Mouse (Mus musculus) forebrain, embryonic 12.5 days (tissue): Measurements from ENCODE around the gene Tmem72. TPM values are rescaled to one million over a fixed set of nuclear protein-coding genes. Genes with fewer than 3 reads are reported as not detected.

Experiments used
- ATAC-seq: fragments of 200-750 bp; cut with Nextera tagmentation; 2 replicates; pipeline ENCODE4 v1.8.0; 2017; ENCODE audit warnings: moderate TSS enrichment; ENCODE audit not compliant: low FRiP score
- H3K27ac ChIP-seq: fragments of 300-500 bp; sonication (generic); 2 replicates; pipeline ENCODE4 v1.5.1; 2016; ENCODE audit warnings: mild to moderate bottlenecking
- H3K27me3 ChIP-seq: fragments of 300-500 bp; sonication (generic); 2 replicates; pipeline ENCODE4 v1.6.1; 2016; ENCODE audit warnings: mild to moderate bottlenecking
- H3K36me3 ChIP-seq: fragments of 300-500 bp; sonication (generic); replicated peaks from 2 replicates; pipeline ENCODE4 v1.6.1; 2016; ENCODE audit warnings: mild to moderate bottlenecking
- H3K4me1 ChIP-seq: fragments of 300-500 bp; sonication (generic); 2 replicates; pipeline ENCODE4 v1.6.1; 2016
- H3K4me2 ChIP-seq: fragments of 300-500 bp; sonication (generic); 2 replicates; pipeline ENCODE4 v1.6.1; 2016; ENCODE audit warnings: mild to moderate bottlenecking, moderate library complexity
- H3K4me3 ChIP-seq: fragments of 300-500 bp; sonication (generic); replicated peaks from 2 replicates; pipeline ENCODE4 v1.5.1; 2016; ENCODE audit warnings: mild to moderate bottlenecking
- H3K9ac ChIP-seq: fragments of 300-500 bp; sonication (generic); 2 replicates; pipeline ENCODE4 v1.6.1; 2016; ENCODE audit warnings: mild to moderate bottlenecking
- H3K9me3 ChIP-seq: fragments of 300-500 bp; sonication (generic); 2 replicates; pipeline ENCODE4 v1.6.1; 2016
- WGBS: fragments of 180-500 bp; shearing (Covaris S2); methylation state at CpG from one replicate; pipeline ENCODE4 v1.1.7; 2016; 5-methylcytosine and 5-hydroxymethylcytosine counted together
- polyA plus RNA-seq: library from polyadenylated mRNA; unstranded; fragments of >200 nt; fragmentation: Nextera tagmentation; extraction: Ambion mirVana; gene quantifications from 2 replicates; pipeline ENCODE4 v1.2.1, GENCODE M21; 2016

The Tmem72 gene
- polyA plus RNA-seq, 1 experiment from 2014 or later, result 0.11 TPM

- Histone ChIP-seq H3K27ac (no peak overlapping the region), H3K36me3 (no peaks in the 10 kb centered on the region), H3K9me3 (no peaks in the 10 kb centered on the region), H3K9ac (no peak overlapping the region), H3K4me3 (no peak overlapping the region), H3K27me3 (peaks cover 11% of the 10 kb centered on the region; the same call in 1 of the 2 replicates), H3K4me1 (peaks cover 31% of the 10 kb centered on the region), H3K4me2 (no peak overlapping the region)
- 85% methylated on average over 10 of the region's 10 CpGs for WGBS
- no peak for ATAC-seq
Observed at GRCm38 (mm10) chr6:116676355-116676913, 40.3 kb downstream of the Tmem72 start.

- Histone ChIP-seq H3K36me3 (no peaks in the 10 kb centered on the region), H3K4me2 (peak overlapping the region; percentile 82), H3K27me3 (peaks cover 14% of the 10 kb centered on the region; the same call in 1 of the 2 replicates), H3K4me1 (peaks cover 52% of the 10 kb centered on the region), H3K9me3 (no peaks in the 10 kb centered on the region), H3K27ac (peak overlapping the region; percentile 65; the same call in 1 of the 2 replicates), H3K4me3 (peak overlapping the region; percentile 54), H3K9ac (peak overlapping the region; percentile 59)
- ATAC-seq, result no peak
- 24% methylated on average over 16 of the region's 16 CpGs for WGBS
Observed at GRCm38 (mm10) chr6:116674283-116674886, 42.3 kb downstream of the Tmem72 start.

GRCm38 (mm10) chr6:116673471-116674282, 43.0 kb downstream of the Tmem72 start, which contains the start of gene Rassf4:
TSS of gene Rassf4 (minus strand) at chr6:116673952.
- Histone ChIP-seq H3K4me3 (peak within 1 kb of the TSS; percentile 54), H3K27me3 (peaks cover 14% of the 10 kb centered on the region; the same call in 1 of the 2 replicates), H3K4me1 (peaks cover 58% of the 10 kb centered on the region), H3K36me3 (no peaks in the 10 kb centered on the region), H3K9ac (peak within 1 kb of the TSS; percentile 59), H3K27ac (peak within 1 kb of the TSS; percentile 65; the same call in 1 of the 2 replicates), H3K9me3 (no peaks in the 10 kb centered on the region), H3K4me2 (peak within 1 kb of the TSS; percentile 82)
- under 1% methylated on average over 43 of the region's 44 CpGs for WGBS
- peak; percentile 89 for ATAC-seq

GRCm38 (mm10) chr6:116672349-116672748, 44.4 kb downstream of the Tmem72 start:
- WGBS, result 72% methylated on average over 5 of the region's 5 CpGs
- ATAC-seq, result no peak

GRCm38 (mm10) chr6:116671768-116672167, 44.9 kb downstream of the Tmem72 start:
- Histone ChIP-seq H3K4me3 (0 out of 2 replicates have a peak overlapping the region, but pooled peaks have one; percentile 7), H3K27me3 (peaks cover 18% of the 10 kb centered on the region; the same call in 1 of the 2 replicates), H3K9me3 (no peaks in the 10 kb centered on the region), H3K9ac (no peak overlapping the region), H3K27ac (peak overlapping the region; percentile 86; the same call in 1 of the 2 replicates), H3K4me2 (peak overlapping the region; percentile 82), H3K4me1 (peaks cover 65% of the 10 kb centered on the region), H3K36me3 (no peaks in the 10 kb centered on the region)
- ATAC-seq, result no peak
- 78% methylated on average over 4 of the region's 4 CpGs for WGBS

More at GRCm38 (mm10) chr6:116672349-116672748, 44.4 kb downstream of the Tmem72 start:
- Histone ChIP-seq H3K4me3 (no peak overlapping the region), H3K27ac (no peak overlapping the region), H3K36me3 (no peaks in the 10 kb centered on the region), H3K4me1 (peaks cover 63% of the 10 kb centered on the region), H3K9me3 (no peaks in the 10 kb centered on the region), H3K4me2 (peak overlapping the region; percentile 82), H3K9ac (no peak overlapping the region), H3K27me3 (peaks cover 18% of the 10 kb centered on the region; the same call in 1 of the 2 replicates)

- peak; percentile 47 for ATAC-seq
- no peaks in the 10 kb centered on the region for H3K9me3 ChIP-seq
- 12% methylated on average over 5 of the region's 5 CpGs for WGBS
- peaks cover 18% of the 10 kb centered on the region; the same call in 1 of the 2 replicates for H3K27me3 ChIP-seq
- peak overlapping the region; percentile 82 for H3K4me2 ChIP-seq
- H3K4me1 ChIP-seq, result peaks cover 73% of the 10 kb centered on the region
- peak overlapping the region; percentile 86 for H3K27ac ChIP-seq
- no peaks in the 10 kb centered on the region for H3K36me3 ChIP-seq
- 0 out of 2 replicates have a peak overlapping the region, but pooled peaks have one; percentile 7 for H3K4me3 ChIP-seq
- no peak overlapping the region for H3K9ac ChIP-seq
Observed at GRCm38 (mm10) chr6:116671031-116671430, 45.7 kb downstream of the Tmem72 start.

GRCm38 (mm10) chr6:116670144-116670543, 46.6 kb downstream of the Tmem72 start:
- Histone ChIP-seq H3K36me3 (no peaks in the 10 kb centered on the region), H3K4me2 (peak overlapping the region; percentile 82), H3K4me1 (peaks cover 73% of the 10 kb centered on the region), H3K4me3 (no peak overlapping the region), H3K9me3 (no peaks in the 10 kb centered on the region), H3K27me3 (peaks cover 18% of the 10 kb centered on the region; the same call in 1 of the 2 replicates), H3K27ac (peak overlapping the region; percentile 86), H3K9ac (peak overlapping the region; percentile 17; the same call in 1 of the 2 replicates)
- ATAC-seq, result peak; percentile 37; the same call in 1 of the 2 replicates
- 6% methylated on average over 6 of the region's 6 CpGs for WGBS

GRCm38 (mm10) chr6:116668682-116669470, 47.8 kb downstream of the Tmem72 start:
- H3K27me3 ChIP-seq, result peaks cover 18% of the 10 kb centered on the region; the same call in 1 of the 2 replicates
- H3K9me3 ChIP-seq, result no peaks in the 10 kb centered on the region
- peak overlapping the region; percentile 86; the same call in 1 of the 2 replicates for H3K27ac ChIP-seq
- no peak overlapping the region for H3K4me2 ChIP-seq
- no peaks in the 10 kb centered on the region for H3K36me3 ChIP-seq
- 47% methylated on average over 11 of the region's 11 CpGs for WGBS
- H3K9ac ChIP-seq, result no peak overlapping the region
- no peak overlapping the region for H3K4me3 ChIP-seq
- H3K4me1 ChIP-seq, result peaks cover 65% of the 10 kb centered on the region
- no peak for ATAC-seq

- 0 out of 2 replicates have a peak overlapping the region, but pooled peaks have one; percentile 11 for H3K27ac ChIP-seq
- 67% methylated on average over 3 of the region's 3 CpGs for WGBS
Observed at GRCm38 (mm10) chr6:116667382-116667781, 49.3 kb downstream of the Tmem72 start.

GRCm38 (mm10) chr6:116666892-116667291, 49.8 kb downstream of the Tmem72 start:
- Histone ChIP-seq H3K9ac (no peak overlapping the region), H3K4me1 (peaks cover 48% of the 10 kb centered on the region), H3K36me3 (no peaks in the 10 kb centered on the region), H3K27ac (no peak overlapping the region), H3K4me2 (no peak overlapping the region), H3K27me3 (0 out of 2 replicates have a peak, but pooled peaks cover 11% of the 10 kb centered on the region), H3K4me3 (no peak overlapping the region), H3K9me3 (no peaks in the 10 kb centered on the region)
- no peak for ATAC-seq
- 16% methylated on average over 3 of the region's 3 CpGs for WGBS

More at GRCm38 (mm10) chr6:116667382-116667781, 49.3 kb downstream of the Tmem72 start:
- H3K9me3 ChIP-seq, result no peaks in the 10 kb centered on the region
- no peaks in the 10 kb centered on the region for H3K36me3 ChIP-seq
- H3K4me1 ChIP-seq, result peaks cover 53% of the 10 kb centered on the region
- H3K4me2 ChIP-seq, result no peak overlapping the region
- H3K9ac ChIP-seq, result no peak overlapping the region
- no peak overlapping the region for H3K4me3 ChIP-seq
- H3K27me3 ChIP-seq, result peaks cover 15% of the 10 kb centered on the region; the same call in 1 of the 2 replicates
- ATAC-seq, result no peak

GRCm38 (mm10) chr6:116666085-116666750, 50.5 kb downstream of the Tmem72 start:
- no peaks in the 10 kb centered on the region for H3K36me3 ChIP-seq
- H3K4me3 ChIP-seq, result no peak overlapping the region
- 59% methylated on average over 12 of the region's 12 CpGs for WGBS
- H3K4me2 ChIP-seq, result no peak overlapping the region
- H3K4me1 ChIP-seq, result peaks cover 42% of the 10 kb centered on the region
- H3K27ac ChIP-seq, result no peak overlapping the region
- H3K9me3 ChIP-seq, result no peaks in the 10 kb centered on the region
- no peak overlapping the region for H3K9ac ChIP-seq
- no peak for ATAC-seq
- H3K27me3 ChIP-seq, result 0 out of 2 replicates have a peak, but pooled peaks cover 5% of the 10 kb centered on the region
